Mouse (Mus musculus) ES-Bruce4 (cell line): Measurements from ENCODE around the gene Aldh3a2.

ENCODE experiments used
- CTCF ChIP-seq: IDR thresholded peaks from one replicate; pipeline ENCODE4 v1.8.1; 2011; ENCODE audit warnings: low read depth, low read length
- POLR2A ChIP-seq: IDR thresholded peaks from one replicate; pipeline ENCODE4 v1.8.1; 2011; ENCODE audit warnings: low read length; ENCODE audit not compliant: insufficient read depth

- no peak for TF ChIP-seq CTCF
- TF ChIP-seq POLR2A, result no peak
Observed at GRCm38 (mm10) chr11:61175778-61176177, 91.5 kb downstream of the Aldh3a2 start.
